Mouse (Mus musculus): ENCODE measurements around the gene Aqp1. TPM values are rescaled to one million over a fixed set of nuclear protein-coding genes. Genes with fewer than 3 reads are reported as not detected.

Aqp1 gene
- not detected for polyA plus RNA-seq (2017; shearing (Covaris generic))

DNA sequence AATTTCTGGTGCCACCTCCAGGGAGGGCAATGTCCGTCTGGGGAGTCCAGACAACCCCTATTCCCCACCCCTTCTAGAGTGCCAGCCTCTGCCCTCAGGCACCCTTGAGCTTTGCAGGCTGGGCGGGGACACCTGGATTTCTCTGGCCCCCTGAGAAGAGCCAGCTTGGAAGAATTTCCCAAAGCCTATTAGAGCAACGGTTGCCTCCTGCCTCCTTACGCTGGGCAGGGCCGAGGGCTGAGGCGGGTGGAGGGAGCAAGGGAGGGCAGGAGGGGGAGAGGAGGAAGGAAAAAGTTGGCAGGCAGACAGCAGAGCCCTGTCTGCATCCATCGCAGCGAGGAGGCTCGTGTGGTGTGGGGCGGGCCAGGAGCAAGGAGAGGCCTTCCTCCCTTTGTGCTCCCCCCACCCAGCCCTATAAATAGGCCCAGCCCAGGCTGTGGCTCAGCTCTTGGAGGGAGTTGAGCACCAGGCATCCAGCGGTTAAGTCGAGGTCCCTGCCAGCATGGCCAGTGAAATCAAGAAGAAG is at the start of gene Aqp1:
Aqp1 (plus strand) TSS at position 444 of the 526 bp plus-strand sequence.

DNA sequence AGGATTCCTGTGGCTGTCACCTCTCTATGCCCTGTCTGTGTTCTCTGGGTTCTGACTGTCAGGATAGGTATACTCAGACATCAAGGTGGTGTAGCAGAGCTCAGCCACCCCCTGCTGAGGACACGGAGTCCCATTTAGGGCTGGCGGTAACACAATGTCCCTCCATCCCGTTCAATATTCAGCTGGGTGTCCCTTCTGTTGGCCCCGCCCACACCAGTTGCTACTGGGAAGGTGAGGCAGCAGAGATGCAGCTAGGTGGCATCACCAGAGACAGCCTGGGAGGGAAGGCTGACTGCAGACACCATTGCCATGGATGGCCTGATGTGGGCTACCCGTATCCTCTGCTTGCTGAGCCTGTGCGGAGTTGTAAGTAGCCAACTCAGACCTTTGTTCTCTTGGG is 39.8 kb downstream of the Aqp1 start, which contains the start of gene Ghrhr:
Ghrhr (plus strand) TSS at position 220 of the 400 bp plus-strand sequence.

Other genes starting within 250 kb of the Aqp1 start
- 1 to 10 TPM in 1 of 2 experiments, under 1 TPM in 1; 0.18 to 3.0 TPM for gene Crhr2, start 203.4 kb upstream of the Aqp1 start, polyA plus RNA-seq (2017; shearing (Covaris generic))
- gene Inmt, start 161.4 kb upstream of the Aqp1 start, polyA plus RNA-seq (2017; shearing (Covaris generic)) = not detected
- under 1 TPM; 0.10 to 0.37 TPM for gene Mindy4, start 133.0 kb upstream of the Aqp1 start, polyA plus RNA-seq (2017; shearing (Covaris generic))
- under 1 TPM in 1 of 2 experiments, not detected in 1; 0.12 TPM for gene Ghrhr, start 39.9 kb downstream of the Aqp1 start, polyA plus RNA-seq (2017; shearing (Covaris generic))
- under 1 TPM in 1 of 2 experiments, not detected in 1; 0.27 TPM for gene Adcyap1r1, start 115.5 kb downstream of the Aqp1 start, polyA plus RNA-seq (2017; shearing (Covaris generic))

All from inflammation-experienced regulatory T-cells (primary cell).